Mouse (Mus musculus) hindbrain, postnatal 0 days (tissue): ENCODE results near the gene Gm37240. TPM values are rescaled to one million over a fixed set of nuclear protein-coding genes. Genes with fewer than 3 reads are reported as not detected.

Experiments used
- ATAC-seq: fragments of 200-750 bp; cut with Nextera tagmentation; 2 replicates; pipeline ENCODE4 v1.8.0; 2017; ENCODE audit warnings: mild to moderate bottlenecking, moderate TSS enrichment, moderate library complexity
- DNase-seq: peaks from one replicate; pipeline ENCODE4 v3.0.0-alpha.2; 2015; ENCODE audit warnings: low spot score
- H3K27ac ChIP-seq: fragments of 300-500 bp; sonication (generic); 2 replicates; pipeline ENCODE4 v1.5.1; 2014; ENCODE audit warnings: mild to moderate bottlenecking
- H3K27me3 ChIP-seq: fragments of 300-500 bp; sonication (generic); 2 replicates; pipeline ENCODE4 v1.6.1; 2014; ENCODE audit warnings: low read length, mixed read lengths; ENCODE audit not compliant: insufficient read depth
- H3K36me3 ChIP-seq: fragments of 300-500 bp; sonication (generic); 2 replicates; pipeline ENCODE4 v1.6.1; 2014; ENCODE audit warnings: low read length, mixed read lengths; ENCODE audit not compliant: insufficient read depth
- H3K4me1 ChIP-seq: fragments of 300-500 bp; sonication (generic); 2 replicates; pipeline ENCODE4 v1.6.1; 2014; ENCODE audit warnings: antibody characterized with exemption, low read length, mixed read lengths; ENCODE audit not compliant: insufficient read depth
- H3K4me2 ChIP-seq: fragments of 300-500 bp; sonication (generic); 2 replicates; pipeline ENCODE4 v1.6.1; 2014; ENCODE audit warnings: low read depth, mild to moderate bottlenecking, low read length, moderate library complexity, mixed read lengths
- H3K4me3 ChIP-seq: fragments of 300-500 bp; sonication (generic); 2 replicates; pipeline ENCODE4 v1.5.1; 2014; ENCODE audit warnings: low read length
- H3K9ac ChIP-seq: fragments of 300-500 bp; sonication (generic); replicated peaks from 2 replicates; pipeline ENCODE4 v1.6.1; 2014; ENCODE audit warnings: mild to moderate bottlenecking, low read length, moderate library complexity, mixed read lengths
- H3K9me3 ChIP-seq: fragments of 300-500 bp; sonication (generic); 2 replicates; pipeline ENCODE4 v1.6.1; 2016; ENCODE audit warnings: low read length, mixed read lengths
- CTCF ChIP-seq: IDR thresholded peaks from 2 replicates; pipeline ENCODE4 v1.5.1; 2016; ENCODE audit warnings: antibody characterized with exemption, control low read depth, low read depth
- WGBS: fragments of 180-500 bp; shearing (Covaris S2); extraction: QIAGEN DNeasy Blood & Tissue Kit; methylation state at CpG from one replicate; pipeline ENCODE4 v1.1.7; 2014; 5-methylcytosine and 5-hydroxymethylcytosine counted together
- polyA plus RNA-seq: library from polyadenylated mRNA; unstranded; fragments of >200 nt; fragmentation: Nextera tagmentation; extraction: Ambion mirVana; gene quantifications from 2 replicates; pipeline ENCODE4 v1.2.1, GENCODE M21; 2015
- total RNA-seq: library from RNA; depleted of rRNA; stranded (reverse); fragments of >200 nt; gene quantifications from 2 replicates; pipeline ENCODE4 v1.2.3, GENCODE M21; 2014

Gm37240 gene
- total and polyA plus RNA-seq, 2 experiments from 2014 or later, result 1.5 TPM; not detected in 1

GRCm38 (mm10) chr3:85417663-85418062 lies 469.7 kb downstream of the Gm37240 start:
- H3K27me3 ChIP-seq, result no peaks in the 10 kb centered on the region
- TF ChIP-seq CTCF, result no peak
- no peak overlapping the region for H3K9ac ChIP-seq
- no peaks in the 10 kb centered on the region for H3K9me3 ChIP-seq
- DNase-seq (no peak), ATAC-seq (no peak)
- 81% methylated on average over 4 of the region's 4 CpGs for WGBS
- H3K4me2 ChIP-seq, result no peak overlapping the region
- H3K4me1 ChIP-seq, result no peaks in the 10 kb centered on the region
- no peaks in the 10 kb centered on the region for H3K36me3 ChIP-seq
- no peak overlapping the region for H3K27ac ChIP-seq
- no peak overlapping the region for H3K4me3 ChIP-seq

DNA sequence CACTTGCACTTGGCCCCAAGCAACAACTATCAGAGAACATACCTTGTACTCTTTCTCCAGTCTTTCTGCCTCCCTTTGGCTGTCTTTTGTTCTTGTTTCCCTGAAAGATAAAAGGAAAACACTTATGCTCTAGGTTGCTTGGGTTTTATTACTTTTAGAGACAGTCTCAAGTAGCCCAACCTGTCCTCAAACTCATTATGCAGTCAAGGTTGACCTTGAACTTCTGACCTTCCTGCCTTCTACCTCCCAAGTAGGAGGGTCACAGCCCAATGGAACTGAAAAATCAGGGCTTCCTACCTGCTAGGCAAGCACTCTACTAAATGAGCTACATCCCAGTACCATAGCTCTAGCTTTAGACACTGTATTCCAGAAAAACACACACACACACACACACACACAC lies 488.5 kb downstream of the Gm37240 start:
- Histone ChIP-seq H3K4me1 (no peaks in the 10 kb centered on the region), H3K9ac (no peak overlapping the region), H3K9me3 (peaks cover 5% of the 10 kb centered on the region; the same call in 1 of the 2 replicates), H3K27me3 (no peaks in the 10 kb centered on the region), H3K27ac (no peak overlapping the region), H3K4me2 (no peak overlapping the region), H3K36me3 (no peaks in the 10 kb centered on the region), H3K4me3 (no peak overlapping the region)
- no peak for ATAC-seq
- no peak for DNase-seq
- no peak for TF ChIP-seq CTCF

DNA sequence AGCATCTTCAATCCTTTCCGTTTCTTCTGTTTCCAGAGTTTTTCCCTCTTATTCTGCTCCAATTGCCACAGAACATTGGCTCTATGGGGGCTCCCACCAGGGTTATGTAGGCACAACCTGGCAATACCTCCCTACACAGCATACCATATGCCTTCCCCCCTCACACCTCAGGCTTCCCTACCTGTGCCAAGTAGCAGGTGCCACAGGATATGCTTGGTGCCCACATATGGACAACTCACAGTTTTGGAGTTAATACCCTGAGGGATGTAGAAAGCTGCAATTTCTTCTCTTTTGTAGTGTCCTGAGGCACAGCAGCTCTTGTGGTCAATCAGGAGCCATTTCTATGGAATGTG lies 488.9 kb downstream of the Gm37240 start:
- DNase-seq, result no peak
- 71% methylated on average over 1 of the region's 1 CpGs for WGBS

DNA sequence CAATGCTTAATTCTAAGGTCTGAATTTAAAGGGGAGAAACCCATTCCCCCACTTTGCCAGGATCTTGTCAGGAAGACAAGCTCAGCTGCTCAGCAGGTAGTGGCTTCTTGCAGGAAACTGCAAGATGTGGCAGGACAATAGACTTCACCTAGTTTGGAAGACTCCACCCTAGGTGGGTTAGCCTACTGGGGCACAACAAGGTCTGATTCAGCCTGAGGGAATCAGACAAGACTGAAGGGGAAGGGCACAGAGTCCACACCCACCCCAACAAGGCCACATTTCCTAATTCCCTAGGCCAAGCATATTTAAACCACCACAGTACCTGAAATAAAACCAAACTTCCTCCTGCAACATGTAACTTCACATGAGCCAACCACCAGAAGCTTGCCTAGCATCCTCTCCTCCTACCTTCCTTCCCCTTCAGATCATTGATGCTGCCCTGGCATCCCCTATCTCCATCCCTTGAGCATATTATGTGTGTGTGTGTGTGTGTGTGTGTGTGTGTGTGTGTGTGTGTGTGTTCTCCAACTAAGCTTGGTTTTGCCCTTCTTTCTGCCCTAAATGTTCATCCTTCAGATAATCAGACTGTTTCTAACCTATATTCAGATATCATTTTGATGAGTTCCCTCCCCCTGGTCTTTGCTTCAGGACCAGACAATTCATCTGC lies 489.4 kb downstream of the Gm37240 start:
- Histone ChIP-seq H3K27ac (no peak overlapping the region), H3K27me3 (no peaks in the 10 kb centered on the region), H3K4me3 (no peak overlapping the region), H3K36me3 (no peaks in the 10 kb centered on the region), H3K4me2 (no peak overlapping the region), H3K9me3 (peaks cover 5% of the 10 kb centered on the region; the same call in 1 of the 2 replicates), H3K4me1 (no peaks in the 10 kb centered on the region), H3K9ac (no peak overlapping the region)
- DNase-seq, result no peak
- ATAC-seq, result no peak
- no peak for TF ChIP-seq CTCF

More for the DNA sequence above, 488.9 kb downstream of the Gm37240 start:
- no peak for ATAC-seq
- Histone ChIP-seq H3K4me3 (no peak overlapping the region), H3K36me3 (no peaks in the 10 kb centered on the region), H3K4me2 (no peak overlapping the region), H3K27me3 (no peaks in the 10 kb centered on the region), H3K9ac (no peak overlapping the region), H3K27ac (no peak overlapping the region), H3K9me3 (peaks cover 5% of the 10 kb centered on the region; the same call in 1 of the 2 replicates), H3K4me1 (no peaks in the 10 kb centered on the region)
- no peak for TF ChIP-seq CTCF

- DNase-seq, result peak; percentile 26
- Histone ChIP-seq H3K4me1 (no peaks in the 10 kb centered on the region), H3K9me3 (peaks cover 5% of the 10 kb centered on the region; the same call in 1 of the 2 replicates), H3K4me2 (no peak overlapping the region), H3K36me3 (no peaks in the 10 kb centered on the region), H3K27ac (no peak overlapping the region), H3K27me3 (no peaks in the 10 kb centered on the region), H3K9ac (no peak overlapping the region), H3K4me3 (no peak overlapping the region)
- no peak for TF ChIP-seq CTCF
- WGBS, result 71% methylated on average over 3 of the region's 3 CpGs
- ATAC-seq, result no peak
Measured at GRCm38 (mm10) chr3:85393395-85393794, 493.9 kb downstream of the Gm37240 start.

DNA sequence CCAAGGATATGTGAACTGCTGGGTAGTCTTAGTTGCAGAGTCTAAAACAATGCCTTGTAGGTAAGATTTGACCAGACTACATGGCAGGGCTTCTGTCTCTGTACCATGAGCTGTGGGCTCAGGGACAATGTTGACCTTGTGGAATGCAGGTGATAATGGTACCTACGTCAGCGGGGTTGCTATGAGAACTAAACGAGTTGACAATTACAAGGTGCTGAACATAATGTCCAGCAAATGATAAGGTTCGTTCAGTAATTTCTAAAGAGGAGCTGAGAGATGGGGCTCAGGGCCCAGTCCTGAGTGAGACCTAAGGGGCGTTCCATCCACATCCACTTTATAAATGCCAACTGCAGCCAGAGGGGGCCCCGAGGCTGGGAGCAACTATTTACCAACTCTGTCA lies 495.6 kb downstream of the Gm37240 start:
- WGBS, result 90% methylated on average over 6 of the region's 6 CpGs
- H3K9me3 ChIP-seq, result peaks cover 5% of the 10 kb centered on the region; the same call in 1 of the 2 replicates
- no peak overlapping the region for H3K4me3 ChIP-seq
- H3K4me1 ChIP-seq, result no peaks in the 10 kb centered on the region
- TF ChIP-seq CTCF, result no peak
- DNase-seq, result no peak
- H3K4me2 ChIP-seq, result no peak overlapping the region
- no peaks in the 10 kb centered on the region for H3K27me3 ChIP-seq
- H3K36me3 ChIP-seq, result no peaks in the 10 kb centered on the region
- no peak overlapping the region for H3K27ac ChIP-seq
- no peak overlapping the region for H3K9ac ChIP-seq
- ATAC-seq, result no peak

DNA sequence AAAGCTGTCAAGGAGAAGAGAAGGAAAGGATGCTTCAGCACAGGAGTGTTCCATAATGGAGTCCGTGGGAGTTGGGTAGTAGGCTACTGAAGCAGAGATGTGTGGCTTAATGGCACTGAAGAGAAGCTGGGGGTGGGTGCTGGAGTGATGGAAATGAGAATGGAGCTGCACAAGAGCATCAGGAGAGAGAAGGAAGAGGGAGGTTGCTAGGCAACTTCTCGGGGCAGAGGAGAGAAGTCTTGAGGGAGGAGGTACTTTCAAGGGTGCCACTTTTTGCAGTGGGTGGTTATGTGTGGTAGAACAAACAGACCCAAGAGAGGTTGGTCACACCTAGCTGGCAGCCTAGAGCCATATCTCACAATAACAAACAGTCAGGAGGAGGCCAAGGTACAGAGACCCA lies 496.2 kb downstream of the Gm37240 start:
- no peak for ATAC-seq
- DNase-seq, result no peak
- no peaks in the 10 kb centered on the region for H3K4me1 ChIP-seq
- H3K9me3 ChIP-seq, result peaks cover 3% of the 10 kb centered on the region; the same call in 1 of the 2 replicates
- WGBS, result 67% methylated on average over 2 of the region's 2 CpGs
- no peak overlapping the region for H3K27ac ChIP-seq
- no peaks in the 10 kb centered on the region for H3K27me3 ChIP-seq
- H3K4me3 ChIP-seq, result no peak overlapping the region
- no peak for TF ChIP-seq CTCF
- no peak overlapping the region for H3K4me2 ChIP-seq
- no peak overlapping the region for H3K9ac ChIP-seq
- H3K36me3 ChIP-seq, result no peaks in the 10 kb centered on the region
